ENCODE assay signal across 8 mouse cellular contexts in the genomic region with DNA sequence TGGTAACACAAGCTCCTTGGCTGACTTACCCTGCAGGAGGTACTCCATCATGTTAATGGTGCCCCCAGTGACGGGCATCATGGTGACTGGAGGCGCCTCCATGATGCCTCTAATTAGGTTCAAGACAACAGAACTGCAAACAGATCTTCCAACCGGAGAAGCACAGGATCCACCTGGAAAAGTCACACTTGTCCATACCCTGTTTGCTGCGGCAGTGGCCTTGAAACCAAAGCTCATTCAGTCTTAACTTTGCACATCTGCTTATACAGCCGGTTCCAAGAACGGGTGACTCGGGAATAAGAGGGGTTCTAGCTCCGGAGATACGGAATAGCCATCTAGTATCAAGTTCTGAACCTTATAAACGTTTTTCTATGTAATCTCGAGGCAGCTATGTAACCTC. TPM values are rescaled to one million over a fixed set of nuclear protein-coding genes. Genes with fewer than 3 reads are reported as not detected.
DNase-seq lines count a peak whose midpoint lies in the region; ATAC-seq lines count a peak whose summit lies in the region.

No protein-coding gene starts in this region.

- intact Hi-C loops in left cerebral cortex, postnatal 4 days (cut with DNase I): loop anchor here (5.0 kb wide), 1 partner anchor 49 kb away; a partner anchor contains a TSS
- intact Hi-C loops in gastrocnemius, postnatal 36 days (cut with DNase I): no loop called here

- peak overlapping the region; percentile 60 for H3K4me2 ChIP-seq in stomach, embryonic 15.5 days

- H3K4me3 ChIP-seq in limb, embryonic 10.5 days: peak overlapping the region; percentile 74
- peak overlapping the region; percentile 82 for H3K4me3 ChIP-seq in stomach, embryonic 15.5 days (replicated peaks)

- peaks cover 18% of the 10 kb centered on the region for H3K4me1 ChIP-seq in limb, embryonic 10.5 days
- H3K4me1 ChIP-seq in stomach, embryonic 15.5 days: peaks cover 12% of the 10 kb centered on the region

- DNase-seq in adrenal gland, postnatal 14 days: peak; percentile 13
- DNase-seq in adrenal gland, adult 2 months: no peak
- peak; percentile 30 to 31 for DNase-seq in spleen, postnatal 10 days (ENCODE audit: low spot score in 2 of 2)
- DNase-seq in spleen, postnatal 14 days (ENCODE audit: low spot score in 2 of 2): no peak
- DNase-seq in limb, embryonic 10.5 days (ENCODE audit: low spot score): peak; percentile 39
- DNase-seq in left cerebral cortex, postnatal 4 days: no peak
- DNase-seq in gastrocnemius, postnatal 36 days: no peak

- H3K36me3 ChIP-seq in limb, embryonic 10.5 days: peaks cover 44% of the 10 kb centered on the region
- peaks cover 23% of the 10 kb centered on the region for H3K36me3 ChIP-seq in stomach, embryonic 15.5 days

- no peaks in the 10 kb centered on the region for H3K9me3 ChIP-seq in limb, embryonic 10.5 days (replicated peaks)
- H3K9me3 ChIP-seq in stomach, embryonic 15.5 days: no peaks in the 10 kb centered on the region

- H3K27me3 ChIP-seq in limb, embryonic 10.5 days (ENCODE audit: low read depth, poor library complexity, severe bottlenecking): no peaks in the 10 kb centered on the region
- H3K27me3 ChIP-seq in stomach, embryonic 15.5 days (replicated peaks): no peaks in the 10 kb centered on the region

- peak overlapping the region; percentile 73 for H3K9ac ChIP-seq in stomach, embryonic 15.5 days

- no peak for ATAC-seq in stomach, embryonic 15.5 days (ENCODE audit: insufficient read depth, low FRiP score, low read depth)

- WGBS in limb, embryonic 10.5 days: 12% methylated on average over 11 of the region's 11 CpGs
- 7% methylated on average over 11 of the region's 11 CpGs for WGBS in stomach, embryonic 15.5 days

- peak overlapping the region; percentile 80 for H3K27ac ChIP-seq in limb, embryonic 10.5 days
- peak overlapping the region; percentile 81; the same call in 1 of the 2 replicates for H3K27ac ChIP-seq in stomach, embryonic 15.5 days

RNA-seq across cellular contexts. Expression of a gene that starts 0.9 kb away (rescaled TPM):
- 7.8 and 10.7 TPM in 2 replicates for total RNA-seq in adrenal gland, postnatal 14 days (2021)
- 1 to 10 TPM; 7.1 to 7.9 TPM for total RNA-seq in adrenal gland, adult 2 months (2021)
- polyA plus RNA-seq in adrenal gland, adult 2 months (2012; rRNA removed): 1.5 and 2.2 TPM in 2 replicates
- 37.2 and 40.6 TPM in 2 replicates for polyA plus RNA-seq in limb, embryonic 10.5 days (2016; fragmentation: Nextera tagmentation; extraction: Ambion mirVana)
- polyA plus RNA-seq in stomach, embryonic 15.5 days (2015; fragmentation: Nextera tagmentation; extraction: Ambion mirVana): 22.0 and 23.4 TPM in 2 replicates
- total RNA-seq in left cerebral cortex, postnatal 4 days (2021): 10 to 100 TPM; 10.0 to 12.2 TPM
- 1 to 10 TPM; 2.5 to 3.5 TPM for total RNA-seq in gastrocnemius, postnatal 36 days (2021)

RNA-seq across cellular contexts. Expression of a gene that starts 40.5 kb away (rescaled TPM):
- 40.3 and 46.2 TPM in 2 replicates for total RNA-seq in adrenal gland, postnatal 14 days (2021)
- 10 to 100 TPM; 47.0 to 79.3 TPM for total RNA-seq in adrenal gland, adult 2 months (2021)
- polyA plus RNA-seq in adrenal gland, adult 2 months (2012; rRNA removed): 8.9 and 12.5 TPM in 2 replicates
- polyA plus RNA-seq in limb, embryonic 10.5 days (2016; fragmentation: Nextera tagmentation; extraction: Ambion mirVana): 22.8 and 27.9 TPM in 2 replicates
- polyA plus RNA-seq in stomach, embryonic 15.5 days (2015; fragmentation: Nextera tagmentation; extraction: Ambion mirVana): 21.1 and 22.6 TPM in 2 replicates
- 10 to 100 TPM in 1 of 2 experiments, 1 to 10 TPM in 1; 9.3 to 11.5 TPM for total RNA-seq in left cerebral cortex, postnatal 4 days (2021)
- total RNA-seq in gastrocnemius, postnatal 36 days (2021): 10 to 100 TPM; 10.6 to 11.4 TPM

RNA-seq across cellular contexts. Expression of a gene that starts 47.5 kb away (rescaled TPM):
- total RNA-seq in adrenal gland, postnatal 14 days (2021): 17.8 and 19.8 TPM in 2 replicates
- 10 to 100 TPM; 15.6 to 32.1 TPM for total RNA-seq in adrenal gland, adult 2 months (2021)
- 16.3 and 20.1 TPM in 2 replicates for polyA plus RNA-seq in adrenal gland, adult 2 months (2012; rRNA removed)
- polyA plus RNA-seq in limb, embryonic 10.5 days (2016; fragmentation: Nextera tagmentation; extraction: Ambion mirVana): 10.9 and 11.7 TPM in 2 replicates
- 14.2 TPM in 2 replicates for polyA plus RNA-seq in stomach, embryonic 15.5 days (2015; fragmentation: Nextera tagmentation; extraction: Ambion mirVana)
- 1 to 10 TPM; 6.8 to 7.0 TPM for total RNA-seq in left cerebral cortex, postnatal 4 days (2021)
- total RNA-seq in gastrocnemius, postnatal 36 days (2021): 1 to 10 TPM; 2.1 to 2.7 TPM

Comparison
In these comparisons a context has a peak if more than half of its experiments do, and no peak if none do; other contexts are left out.
1. DNase-seq: peak in adrenal gland, postnatal 14 days (single experiment), spleen, postnatal 10 days (2 of 2) and limb, embryonic 10.5 days (single experiment); none in adrenal gland, adult 2 months (single experiment), spleen, postnatal 14 days (0 of 2), left cerebral cortex, postnatal 4 days (single experiment) and gastrocnemius, postnatal 36 days (0 of 2).